Mouse (Mus musculus) hindbrain, embryonic 10.5 days (tissue): ENCODE data around the gene Bpifb4. TPM values are rescaled to one million over a fixed set of nuclear protein-coding genes. Genes with fewer than 3 reads are reported as not detected.

ENCODE experiments used
- DNase-seq: peaks from one replicate; pipeline ENCODE4 v3.0.0-alpha.2; 2017; ENCODE audit warnings: low spot score
- H3K27ac ChIP-seq: fragments of 300-500 bp; sonication (generic); 2 replicates; pipeline ENCODE4 v1.5.1; 2016; ENCODE audit warnings: mild to moderate bottlenecking, moderate library complexity
- H3K27me3 ChIP-seq: fragments of 300-500 bp; sonication (generic); 2 replicates; pipeline ENCODE4 v1.6.1; 2016; ENCODE audit warnings: mild to moderate bottlenecking; ENCODE audit not compliant: poor library complexity, insufficient read depth, severe bottlenecking
- H3K36me3 ChIP-seq: fragments of 300-500 bp; sonication (generic); 2 replicates; pipeline ENCODE4 v1.6.1; 2016; ENCODE audit warnings: mild to moderate bottlenecking, moderate library complexity
- H3K4me1 ChIP-seq: fragments of 300-500 bp; sonication (generic); replicated peaks from 2 replicates; pipeline ENCODE4 v1.6.1; 2016; ENCODE audit warnings: mild to moderate bottlenecking
- H3K4me3 ChIP-seq: fragments of 300-500 bp; sonication (generic); 2 replicates; pipeline ENCODE4 v1.5.1; 2016; ENCODE audit warnings: mild to moderate bottlenecking, moderate library complexity
- H3K9me3 ChIP-seq: fragments of 300-500 bp; sonication (generic); 2 replicates; pipeline ENCODE4 v1.6.1; 2016; ENCODE audit warnings: mild to moderate bottlenecking, moderate library complexity
- WGBS: fragments of 180-500 bp; shearing (Covaris S2); methylation state at CpG from one replicate; pipeline ENCODE4 v1.1.7; 2016; 5-methylcytosine and 5-hydroxymethylcytosine counted together
- polyA plus RNA-seq: library from polyadenylated mRNA; unstranded; fragments of >200 nt; fragmentation: Nextera tagmentation; extraction: Ambion mirVana; gene quantifications from 2 replicates; pipeline ENCODE4 v1.2.1, GENCODE M21; 2016

Bpifb4 gene
- polyA plus RNA-seq, 1 experiment from 2014 or later, result not detected

GRCm38 (mm10) chr2:154007381-154007780, 69.4 kb downstream of the Bpifb4 start:
- no peaks in the 10 kb centered on the region for H3K36me3 ChIP-seq
- H3K4me1 ChIP-seq, result peaks cover 7% of the 10 kb centered on the region
- H3K27me3 ChIP-seq, result no peaks in the 10 kb centered on the region
- H3K27ac ChIP-seq, result no peak overlapping the region
- no peak for DNase-seq
- H3K9me3 ChIP-seq, result no peaks in the 10 kb centered on the region
- 86% methylated on average over 1 of the region's 1 CpGs for whole genome bisulfite sequencing
- no peak overlapping the region for H3K4me3 ChIP-seq

GRCm38 (mm10) chr2:154007965-154008364, 70.0 kb downstream of the Bpifb4 start, which contains the start of gene Bpifa2:
TSS of gene Bpifa2 (plus strand) at chr2:154008265.
- 83% methylated on average over 3 of the region's 3 CpGs for WGBS
- peaks cover 7% of the 10 kb centered on the region for H3K4me1 ChIP-seq
- H3K9me3 ChIP-seq, result no peaks in the 10 kb centered on the region
- no peaks in the 10 kb centered on the region for H3K27me3 ChIP-seq
- H3K36me3 ChIP-seq, result no peaks in the 10 kb centered on the region
- H3K4me3 ChIP-seq, result no peak within 1 kb of the TSS
- no peak for DNase-seq
- no peak within 1 kb of the TSS for H3K27ac ChIP-seq

Other genes with a start within 250 kb of the Bpifb4 start
- gene Dnmt3c, start 241.6 kb upstream of the Bpifb4 start, polyA plus RNA-seq, result not detected in 2 replicates
- gene Mapre1, start 196.9 kb upstream of the Bpifb4 start, polyA plus RNA-seq, result 314 and 319 TPM in 2 replicates
- 0.08 and 0.15 TPM in 2 replicates for gene Efcab8, start 158.3 kb upstream of the Bpifb4 start, polyA plus RNA-seq
- gene Sun5, start 67.1 kb upstream of the Bpifb4 start, polyA plus RNA-seq, result not detected in 2 replicates
- not detected in 2 replicates for gene Bpifb2, start 63.2 kb upstream of the Bpifb4 start, polyA plus RNA-seq
- gene Bpifb6, start 37.8 kb upstream of the Bpifb4 start, polyA plus RNA-seq, result not detected in 2 replicates
- not detected in 2 replicates for gene Bpifb3, start 20.0 kb upstream of the Bpifb4 start, polyA plus RNA-seq
- not detected in 2 replicates for gene Bpifa6, start 36.7 kb downstream of the Bpifb4 start, polyA plus RNA-seq
- not detected in 2 replicates for gene Bpifa2, start 70.1 kb downstream of the Bpifb4 start, polyA plus RNA-seq
- not detected in 2 replicates for gene Bpifa3, start 192.1 kb downstream of the Bpifb4 start, polyA plus RNA-seq
- 0.18 TPM in 1 of 2 replicates, not detected in the other for gene Bpifa1, start 204.7 kb downstream of the Bpifb4 start, polyA plus RNA-seq
- not detected in 2 replicates for gene Bpifa5, start 224.4 kb downstream of the Bpifb4 start, polyA plus RNA-seq